Mouse (Mus musculus) kidney, adult 2 months (tissue): ENCODE measurements around the gene Tub.

Experiments
- CTCF ChIP-seq: fragments of 200-500 bp; conservative IDR thresholded peaks from 2 replicates; pipeline ENCODE4 v1.5.1; 2011; ENCODE audit warnings: low read depth, mild to moderate bottlenecking, control low read depth, low read length, moderate library complexity, mixed read lengths; ENCODE audit not compliant: insufficient read depth, insufficient read length
- POLR2A ChIP-seq: fragments of 200-500 bp; IDR thresholded peaks from one replicate; pipeline ENCODE4 v1.6.1; 2011; ENCODE audit warnings: low read depth, low read length, control low read depth

DNA sequence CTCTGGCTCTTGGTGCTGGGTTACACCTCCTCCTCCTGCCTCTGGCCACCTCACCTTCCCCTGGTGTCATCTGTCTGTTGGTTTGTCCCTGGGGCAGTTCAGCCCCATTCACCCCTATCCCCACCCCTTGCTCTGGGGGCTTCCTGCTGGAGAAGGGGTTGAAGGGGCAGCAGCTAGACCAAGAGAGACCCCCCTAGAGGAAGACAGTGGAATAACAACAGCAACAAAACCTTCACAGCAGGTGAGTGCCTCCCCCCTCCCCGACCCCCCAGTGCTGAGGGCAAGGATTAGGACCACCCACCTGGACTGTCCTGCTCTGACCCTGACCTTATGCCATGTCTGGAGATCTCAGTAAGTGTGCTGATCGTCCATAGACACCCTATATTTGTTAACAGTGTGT is 15.8 kb downstream of the Tub start:
- no peak for TF ChIP-seq CTCF
- TF ChIP-seq POLR2A = no peak
